21 mouse cellular contexts compared by ENCODE assay signal in genomic region chr15:80938615-80939014, GRCm38 (mm10). TPM values are rescaled to one million over a fixed set of nuclear protein-coding genes. Genes with fewer than 3 reads are reported as not detected.
DNase-seq lines count a peak whose midpoint lies in the region; ATAC-seq lines count a peak whose summit lies in the region.
"Had no signal": no experiment of that assay in that cellular context is flagged by ENCODE, and none has a peak within 500 bp of the region (broad histone marks: within the 10 kb centered on the region; RNA-seq: fewer than 3 reads in every experiment).

No protein-coding gene starts in this region.

- no peak overlapping the region for H3K27ac ChIP-seq in liver, embryonic 12.5 days
- H3K27ac ChIP-seq: embryonic facial prominence, embryonic 10.5 days; embryonic facial prominence, embryonic 12.5 days; forebrain, embryonic 13.5 days; forebrain, embryonic 15.5 days had no signal

- peaks cover 23% of the 10 kb centered on the region for H3K4me1 ChIP-seq in liver, embryonic 12.5 days
- H3K4me1 ChIP-seq: embryonic facial prominence, embryonic 10.5 days; embryonic facial prominence, embryonic 12.5 days; forebrain, embryonic 13.5 days; forebrain, embryonic 15.5 days had no signal

- no peak overlapping the region for H3K4me3 ChIP-seq in liver, embryonic 12.5 days
- H3K4me3 ChIP-seq: embryonic facial prominence, embryonic 10.5 days; embryonic facial prominence, embryonic 12.5 days; forebrain, embryonic 13.5 days; forebrain, embryonic 15.5 days had no signal

- no peak overlapping the region for H3K9ac ChIP-seq in liver, embryonic 12.5 days
- H3K9ac ChIP-seq: embryonic facial prominence, embryonic 12.5 days; forebrain, embryonic 13.5 days; forebrain, embryonic 15.5 days; forebrain, postnatal 0 days had no signal

- WGBS in liver, embryonic 12.5 days (ENCODE audit: insufficient replicate concordance), result 60% methylated on average over 4 of the region's 4 CpGs

- H3K36me3 ChIP-seq in liver, embryonic 12.5 days, result peaks cover 67% of the 10 kb centered on the region

- ATAC-seq in megakaryocyte-erythroid progenitor cell, adult 5-6 weeks (replicated peaks; ENCODE audit: low FRiP score, low TSS enrichment, poor library complexity, severe bottlenecking), result 0 out of 2 replicates have a peak, but pooled peaks have one; percentile 63
- no peak for ATAC-seq in liver, embryonic 12.5 days
- ATAC-seq: activated CD4-positive, CD25-positive, alpha-beta regulatory T cell, adult 4 months; forebrain, embryonic 13.5 days; forebrain, embryonic 15.5 days; forebrain, postnatal 0 days; Patski had no signal

- no peaks in the 10 kb centered on the region for H3K9me3 ChIP-seq in liver, embryonic 12.5 days (replicated peaks)
- H3K9me3 ChIP-seq: embryonic facial prominence, embryonic 10.5 days; embryonic facial prominence, embryonic 12.5 days; forebrain, embryonic 13.5 days; forebrain, embryonic 15.5 days; G1E had no signal

- H3K4me2 ChIP-seq in liver, embryonic 12.5 days, result no peak overlapping the region
- H3K4me2 ChIP-seq: embryonic facial prominence, embryonic 12.5 days; forebrain, embryonic 13.5 days; forebrain, embryonic 15.5 days had no signal

- intact Hi-C loops in heart, postnatal 10 days (cut with DNase I), result no loop called here

- H3K27me3 ChIP-seq in liver, embryonic 12.5 days (replicated peaks), result no peaks in the 10 kb centered on the region
- H3K27me3 ChIP-seq: embryonic facial prominence, embryonic 12.5 days; forebrain, embryonic 13.5 days; forebrain, embryonic 15.5 days; Patski had no signal

- peak; percentile 73 for DNase-seq in heart, adult 11 months
- DNase-seq in heart, postnatal 10 days, result no peak
- DNase-seq in A20 (ENCODE audit: low read depth, low spot score), result peak; percentile 26
- DNase-seq: adrenal gland, adult 8-10 months; adrenal gland, postnatal 14 days; adrenal gland, postnatal 36 days; cerebellum, adult 11-12 months; cerebellum, adult 2 months; cerebellum, adult 9-10 months; cerebellum, postnatal 10 days; cerebellum, postnatal 25 days; forebrain, postnatal 0 days had no signal

RNA-seq across cellular contexts. Expression of gene Adsl, which starts 9.7 kb away (rescaled TPM):
- total RNA-seq in heart, postnatal 10 days (2021), result 10 to 100 TPM; 81.1 to 86.2 TPM
- total RNA-seq in megakaryocyte-erythroid progenitor cell, adult 5-6 weeks (2014; fragmentation: Nextera tagmentation), result 81.2 and 81.5 TPM in 2 replicates
- 197 and 210 TPM in 2 replicates for total RNA-seq in megakaryocyte-erythroid progenitor cell, adult 5-6 weeks (2017)
- polyA plus RNA-seq in liver, embryonic 12.5 days (2016; fragmentation: Nextera tagmentation; extraction: Ambion mirVana), result 171 and 181 TPM in 2 replicates

RNA-seq across cellular contexts. Expression of gene Sgsm3, which starts 39.0 kb away (rescaled TPM):
- total RNA-seq in heart, postnatal 10 days (2021), result 10 to 100 TPM in 1 of 2 experiments, 1 to 10 TPM in 1; 9.6 to 10.7 TPM
- total RNA-seq in megakaryocyte-erythroid progenitor cell, adult 5-6 weeks (2014; fragmentation: Nextera tagmentation), result 15.8 and 26.9 TPM in 2 replicates
- 43.5 and 57.1 TPM in 2 replicates for total RNA-seq in megakaryocyte-erythroid progenitor cell, adult 5-6 weeks (2017)
- polyA plus RNA-seq in liver, embryonic 12.5 days (2016; fragmentation: Nextera tagmentation; extraction: Ambion mirVana), result 17.6 and 18.1 TPM in 2 replicates

Comparison
In these comparisons a context has a peak if more than half of its experiments do, and no peak if none do; other contexts are left out.
1. DNase-seq: peak in heart, adult 11 months (single experiment) and A20 (single experiment); none in heart, postnatal 10 days (0 of 2).